Mouse (Mus musculus) heart, postnatal 0 days (tissue): ENCODE results near the gene Gfra4.

Source experiments
- CTCF ChIP-seq: IDR thresholded peaks from 2 replicates; pipeline ENCODE4 v1.5.1; 2016; ENCODE audit warnings: antibody characterized with exemption, control low read depth, low read depth
- EP300 ChIP-seq: IDR thresholded peaks from 2 replicates; pipeline ENCODE4 v1.6.1; 2016; ENCODE audit warnings: antibody characterized with exemption, low read depth

GRCm38 (mm10) chr2:131089634-131090033 is 46.7 kb upstream of the Gfra4 start:
- TF ChIP-seq CTCF (no peak), EP300 (no peak)
